Mouse (Mus musculus) lung, embryonic 14.5 days (tissue): Measurements from ENCODE around the gene Wipf1. TPM values are rescaled to one million over a fixed set of nuclear protein-coding genes. Genes with fewer than 3 reads are reported as not detected.

Source experiments
- ATAC-seq: fragments of 200-750 bp; cut with Nextera tagmentation; 2 replicates; pipeline ENCODE4 v1.8.0; 2017; ENCODE audit warnings: mild to moderate bottlenecking, moderate TSS enrichment, moderate library complexity; ENCODE audit not compliant: insufficient read depth
- DNase-seq: peaks from one replicate; pipeline ENCODE4 v3.0.0-alpha.2; 2015
- H3K27ac ChIP-seq: fragments of 300-500 bp; sonication (generic); 2 replicates; pipeline ENCODE4 v1.5.1; 2014; ENCODE audit warnings: low read depth, mild to moderate bottlenecking, moderate library complexity
- H3K27me3 ChIP-seq: fragments of 300-500 bp; sonication (generic); 2 replicates; pipeline ENCODE4 v1.6.1; 2014; ENCODE audit warnings: low read length, control low read depth; ENCODE audit not compliant: insufficient read depth
- H3K36me3 ChIP-seq: fragments of 300-500 bp; sonication (generic); 2 replicates; pipeline ENCODE4 v1.6.1; 2014; ENCODE audit warnings: control low read depth; ENCODE audit not compliant: insufficient read depth
- H3K4me1 ChIP-seq: fragments of 300-500 bp; sonication (generic); 2 replicates; pipeline ENCODE4 v1.6.1; 2014; ENCODE audit warnings: antibody characterized with exemption, control low read depth; ENCODE audit not compliant: insufficient read depth
- H3K4me2 ChIP-seq: fragments of 300-500 bp; sonication (generic); 2 replicates; pipeline ENCODE4 v1.6.1; 2014; ENCODE audit warnings: mild to moderate bottlenecking
- H3K4me3 ChIP-seq: fragments of 300-500 bp; sonication (generic); 2 replicates; pipeline ENCODE4 v1.5.1; 2014; ENCODE audit warnings: low read depth, low read length
- H3K9ac ChIP-seq: fragments of 300-500 bp; sonication (generic); 2 replicates; pipeline ENCODE4 v1.6.1; 2014
- H3K9me3 ChIP-seq: fragments of 300-500 bp; sonication (generic); 2 replicates; pipeline ENCODE4 v1.6.1; 2016; ENCODE audit warnings: low read depth, low read length, control low read depth
- CTCF ChIP-seq: IDR thresholded peaks from 2 replicates; pipeline ENCODE4 v1.5.1; 2016; ENCODE audit warnings: antibody characterized with exemption, low read depth
- WGBS: fragments of 180-500 bp; shearing (Covaris S2); extraction: QIAGEN DNeasy Blood & Tissue Kit; methylation state at CpG from one replicate; pipeline ENCODE4 v1.1.7; 2014; 5-methylcytosine and 5-hydroxymethylcytosine counted together
- polyA plus RNA-seq: library from polyadenylated mRNA; unstranded; fragments of >200 nt; fragmentation: Nextera tagmentation; extraction: Ambion mirVana; gene quantifications from 2 replicates; pipeline ENCODE4 v1.2.1, GENCODE M21; 2014

The Wipf1 gene
- polyA plus RNA-seq, 1 experiment from 2014 or later: 14.8 TPM

- Histone ChIP-seq H3K4me3 (no peak overlapping the region), H3K9ac (no peak overlapping the region), H3K27me3 (no peaks in the 10 kb centered on the region), H3K36me3 (no peaks in the 10 kb centered on the region), H3K27ac (peak overlapping the region; percentile 84), H3K9me3 (no peaks in the 10 kb centered on the region), H3K4me2 (peak overlapping the region; percentile 4; the same call in 1 of the 2 replicates), H3K4me1 (no peaks in the 10 kb centered on the region)
- no peak for TF ChIP-seq CTCF
- 40% methylated on average over 9 of the region's 9 CpGs for WGBS
- DNase-seq (peak; percentile 28), ATAC-seq (peak; percentile 68; the same call in 1 of the 2 replicates)
Measured at GRCm38 (mm10) chr2:73380298-73380975, 149.1 kb downstream of the Wipf1 start.

DNA sequence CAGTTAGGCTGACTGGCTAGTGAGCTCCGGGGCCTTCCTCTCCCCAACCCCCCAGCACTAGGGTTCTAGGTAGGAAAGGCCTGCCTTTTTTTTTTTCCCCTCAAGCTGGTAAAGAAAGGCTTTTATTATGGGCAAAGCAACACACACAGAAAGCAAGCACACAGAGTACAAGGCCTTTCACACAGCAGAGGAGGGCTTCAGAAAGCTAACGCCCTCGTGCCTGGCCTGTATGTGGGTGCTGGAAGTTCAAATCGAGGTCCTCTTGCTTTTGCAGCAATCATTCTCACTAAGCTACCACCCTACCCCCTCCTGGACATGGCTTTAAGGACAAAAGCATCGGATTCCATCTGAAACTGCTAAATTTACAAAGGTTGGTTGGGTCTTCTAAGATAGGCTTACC is 149.9 kb downstream of the Wipf1 start:
- Histone ChIP-seq H3K9ac (no peak overlapping the region), H3K4me2 (no peak overlapping the region)

More for the DNA sequence above, 149.9 kb downstream of the Wipf1 start:
- Histone ChIP-seq H3K27ac (peak overlapping the region; percentile 84), H3K4me1 (no peaks in the 10 kb centered on the region), H3K27me3 (no peaks in the 10 kb centered on the region), H3K4me3 (no peak overlapping the region), H3K9me3 (no peaks in the 10 kb centered on the region), H3K36me3 (no peaks in the 10 kb centered on the region)
- 52% methylated on average over 5 of the region's 5 CpGs for WGBS
- no peak for DNase-seq
- TF ChIP-seq CTCF: no peak
- 0 out of 2 replicates have a peak, but pooled peaks have one; percentile 11 for ATAC-seq

Other genes with a start within 250 kb of the Wipf1 start
- 15.0 and 15.9 TPM in 2 replicates for gene Scrn3, start 217.1 kb downstream of the Wipf1 start, polyA plus RNA-seq
- 20.9 and 23.8 TPM in 2 replicates for gene Cir1, start 217.0 kb downstream of the Wipf1 start, polyA plus RNA-seq
- 6.2 and 6.9 TPM in 2 replicates for gene Gpr155, start 143.2 kb downstream of the Wipf1 start, polyA plus RNA-seq
- gene Chrna1, start 50.6 kb upstream of the Wipf1 start, polyA plus RNA-seq: 0.05 and 0.26 TPM in 2 replicates
- 56.4 and 57.6 TPM in 2 replicates for gene Chn1, start 245.6 kb upstream of the Wipf1 start, polyA plus RNA-seq